Mouse (Mus musculus) T-cell, adult 2 months (primary cell): ENCODE measurements around the gene Fam186a.
A peak's percentile ranks its signal among the peaks of the same experiment; 100 is the strongest.
"Not testable (repeated sequence)": the region's sequence is repeated elsewhere in the genome, so short reads cannot be mapped to it uniquely, and the experiment has no call there.

Source experiments
- DNase-seq: peaks from one replicate; pipeline ENCODE4 v3.0.0; 2022; ENCODE audit warnings: low spot score

The Fam186a gene

GRCm38 (mm10) chr15:99966961-99967360 is at the start of gene Fam186a:
Fam186a (minus strand) TSS chr15:99967061.
- DNase-seq, result no peak

GRCm38 (mm10) chr15:100006180-100006579 is 39.3 kb upstream of the Fam186a start:
- no peak for DNase-seq

- DNase-seq, result no peak
Observed at GRCm38 (mm10) chr15:100004677-100005273, 37.9 kb upstream of the Fam186a start.

- no peak for DNase-seq
Observed at GRCm38 (mm10) chr15:99999390-99999789, 32.5 kb upstream of the Fam186a start.

GRCm38 (mm10) chr15:99997114-99997804 is 30.4 kb upstream of the Fam186a start:
- no peak for DNase-seq

- no peak for DNase-seq
Observed at GRCm38 (mm10) chr15:99993100-99993499, 26.2 kb upstream of the Fam186a start.

GRCm38 (mm10) chr15:99979715-99980114 is 12.9 kb upstream of the Fam186a start:
- DNase-seq, result no peak

GRCm38 (mm10) chr15:99979266-99979665 is 12.4 kb upstream of the Fam186a start:
- no peak for DNase-seq

- DNase-seq, result not testable (repeated sequence)
Observed at GRCm38 (mm10) chr15:99976121-99976520, 9.3 kb upstream of the Fam186a start.

- no peak for DNase-seq
Observed at GRCm38 (mm10) chr15:99974476-99975220, 7.8 kb upstream of the Fam186a start.

GRCm38 (mm10) chr15:99972989-99973911 is 6.4 kb upstream of the Fam186a start:
- peak; percentile 17 for DNase-seq

- DNase-seq, result peak; percentile 97
Observed at GRCm38 (mm10) chr15:99972361-99972988, 5.6 kb upstream of the Fam186a start.

- DNase-seq, result no peak
Observed at GRCm38 (mm10) chr15:99970606-99971005, 3.7 kb upstream of the Fam186a start.

- not testable (repeated sequence) for DNase-seq
Observed at GRCm38 (mm10) chr15:99969765-99970164, 2.9 kb upstream of the Fam186a start, which contains the start of gene Larp4. Larp4 (plus strand) TSS chr15:99970065.

- no peak for DNase-seq
Observed at GRCm38 (mm10) chr15:99965103-99965775, 1.6 kb downstream of the Fam186a start.

- no peak for DNase-seq
Observed at GRCm38 (mm10) chr15:99955324-99955723, 11.5 kb downstream of the Fam186a start.

GRCm38 (mm10) chr15:99940970-99941630 is 25.8 kb downstream of the Fam186a start:
- no peak for DNase-seq

- DNase-seq, result no peak
Observed at GRCm38 (mm10) chr15:99940426-99940825, 26.4 kb downstream of the Fam186a start.

- DNase-seq, result no peak
Observed at GRCm38 (mm10) chr15:99937841-99938240, 29.0 kb downstream of the Fam186a start.

- no peak for DNase-seq
Observed at GRCm38 (mm10) chr15:99936659-99937058, 30.2 kb downstream of the Fam186a start.
